Mouse (Mus musculus) neural tube, embryonic 14.5 days (tissue): ENCODE measurements around the gene Gpatch1. TPM values are rescaled to one million over a fixed set of nuclear protein-coding genes. Genes with fewer than 3 reads are reported as not detected.
A peak's percentile ranks its signal among the peaks of the same experiment; 100 is the strongest.
"Not testable (repeated sequence)": the region's sequence is repeated elsewhere in the genome, so short reads cannot be mapped to it uniquely, and the experiment has no call there.

Source experiments
- ATAC-seq: fragments of 200-750 bp; cut with Nextera tagmentation; 2 replicates; pipeline ENCODE4 v1.8.0; 2017; ENCODE audit warnings: low read depth, mild to moderate bottlenecking, moderate TSS enrichment, moderate library complexity
- H3K27ac ChIP-seq: fragments of 300-500 bp; sonication (generic); 2 replicates; pipeline ENCODE4 v1.5.1; 2014; ENCODE audit warnings: low read depth, mild to moderate bottlenecking, control low read depth, low read length, moderate library complexity, mixed read lengths
- H3K27me3 ChIP-seq: fragments of 300-500 bp; sonication (generic); 2 replicates; pipeline ENCODE4 v1.6.1; 2014; ENCODE audit warnings: low read length; ENCODE audit not compliant: control insufficient read depth, insufficient read depth
- H3K36me3 ChIP-seq: fragments of 300-500 bp; sonication (generic); 2 replicates; pipeline ENCODE4 v1.6.1; 2014; ENCODE audit warnings: low read length, mixed read lengths; ENCODE audit not compliant: control insufficient read depth, insufficient read depth
- H3K4me1 ChIP-seq: fragments of 300-500 bp; sonication (generic); 2 replicates; pipeline ENCODE4 v1.6.1; 2014; ENCODE audit warnings: low read length; ENCODE audit not compliant: control insufficient read depth, insufficient read depth
- H3K4me2 ChIP-seq: fragments of 300-500 bp; sonication (generic); 2 replicates; pipeline ENCODE4 v1.6.1; 2014; ENCODE audit warnings: mild to moderate bottlenecking, low read depth, low read length, control low read depth
- H3K4me3 ChIP-seq: fragments of 300-500 bp; sonication (generic); 2 replicates; pipeline ENCODE4 v1.5.1; 2014; ENCODE audit warnings: low read depth, low read length, control low read depth, mixed read lengths
- H3K9ac ChIP-seq: fragments of 300-500 bp; sonication (generic); replicated peaks from 2 replicates; pipeline ENCODE4 v1.6.1; 2014; ENCODE audit warnings: low read depth, mild to moderate bottlenecking, control low read depth, low read length, mixed read lengths
- H3K9me3 ChIP-seq: fragments of 300-500 bp; sonication (generic); 2 replicates; pipeline ENCODE4 v1.6.1; 2016; ENCODE audit warnings: low read length; ENCODE audit not compliant: control insufficient read depth
- WGBS: fragments of 180-500 bp; shearing (Covaris S2); extraction: QIAGEN DNeasy Blood & Tissue Kit; methylation state at CpG from one replicate; pipeline ENCODE4 v1.1.7; 2014; 5-methylcytosine and 5-hydroxymethylcytosine counted together
- polyA plus RNA-seq: library from polyadenylated mRNA; unstranded; fragments of >200 nt; fragmentation: Nextera tagmentation; extraction: Ambion mirVana; gene quantifications from 2 replicates; pipeline ENCODE4 v1.2.1, GENCODE M21; 2014

Gpatch1 gene
- polyA plus RNA-seq, 1 experiment from 2014 or later = 21.7 TPM

DNA sequence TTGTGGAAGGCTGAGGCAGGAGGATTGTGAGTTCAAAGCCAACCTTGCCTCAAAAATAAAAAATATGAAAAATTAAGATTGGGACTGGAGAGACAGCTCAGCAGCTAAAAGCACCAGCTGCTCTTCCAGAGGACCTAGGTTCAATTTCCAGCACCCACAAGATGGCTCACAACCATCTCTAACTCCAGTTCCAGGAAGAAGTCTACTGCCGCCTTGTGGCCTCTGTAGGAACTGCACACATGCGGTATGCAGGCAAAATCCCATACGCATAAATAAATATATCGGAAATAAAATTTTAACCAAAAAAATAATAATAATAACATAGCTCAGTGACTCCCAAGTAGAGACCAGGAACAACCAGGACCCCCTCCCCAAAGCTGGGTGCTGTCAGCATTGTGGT lies 51.6 kb downstream of the Gpatch1 start:
- no peak for ATAC-seq
- WGBS = 82% methylated on average over 4 of the region's 4 CpGs
- no peaks in the 10 kb centered on the region for H3K27me3 ChIP-seq
- no peak overlapping the region for H3K4me2 ChIP-seq
- no peaks in the 10 kb centered on the region for H3K36me3 ChIP-seq
- H3K27ac ChIP-seq = no peak overlapping the region
- H3K9ac ChIP-seq = no peak overlapping the region
- no peaks in the 10 kb centered on the region for H3K4me1 ChIP-seq
- H3K9me3 ChIP-seq = no peaks in the 10 kb centered on the region
- H3K4me3 ChIP-seq = no peak overlapping the region

DNA sequence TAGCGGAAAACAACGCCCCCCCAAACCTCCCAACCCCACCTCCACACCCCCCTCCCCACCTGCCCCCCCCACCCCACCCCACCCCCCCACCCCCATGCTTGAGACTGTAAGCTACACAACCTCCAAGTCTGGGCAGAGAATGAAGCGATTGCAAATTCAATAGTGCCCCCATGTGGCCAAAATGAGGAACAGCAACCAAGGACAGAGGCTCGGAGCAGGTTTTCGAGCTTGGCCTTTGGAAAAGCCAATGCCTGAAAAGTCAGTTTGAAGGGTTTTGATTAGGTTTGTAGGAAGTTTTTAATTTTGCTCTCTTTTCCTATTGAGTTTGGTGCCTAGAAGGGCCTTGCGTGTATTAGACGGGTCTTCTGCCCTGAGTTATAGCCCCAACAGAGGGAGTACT lies 53.5 kb downstream of the Gpatch1 start:
- 12% methylated on average over 7 of the region's 7 CpGs for WGBS
- ATAC-seq = no peak
- no peaks in the 10 kb centered on the region for H3K27me3 ChIP-seq
- no peak overlapping the region for H3K9ac ChIP-seq
- H3K4me1 ChIP-seq = no peaks in the 10 kb centered on the region
- H3K27ac ChIP-seq = no peak overlapping the region
- no peaks in the 10 kb centered on the region for H3K36me3 ChIP-seq
- no peak overlapping the region for H3K4me2 ChIP-seq
- no peaks in the 10 kb centered on the region for H3K9me3 ChIP-seq
- H3K4me3 ChIP-seq = no peak overlapping the region

DNA sequence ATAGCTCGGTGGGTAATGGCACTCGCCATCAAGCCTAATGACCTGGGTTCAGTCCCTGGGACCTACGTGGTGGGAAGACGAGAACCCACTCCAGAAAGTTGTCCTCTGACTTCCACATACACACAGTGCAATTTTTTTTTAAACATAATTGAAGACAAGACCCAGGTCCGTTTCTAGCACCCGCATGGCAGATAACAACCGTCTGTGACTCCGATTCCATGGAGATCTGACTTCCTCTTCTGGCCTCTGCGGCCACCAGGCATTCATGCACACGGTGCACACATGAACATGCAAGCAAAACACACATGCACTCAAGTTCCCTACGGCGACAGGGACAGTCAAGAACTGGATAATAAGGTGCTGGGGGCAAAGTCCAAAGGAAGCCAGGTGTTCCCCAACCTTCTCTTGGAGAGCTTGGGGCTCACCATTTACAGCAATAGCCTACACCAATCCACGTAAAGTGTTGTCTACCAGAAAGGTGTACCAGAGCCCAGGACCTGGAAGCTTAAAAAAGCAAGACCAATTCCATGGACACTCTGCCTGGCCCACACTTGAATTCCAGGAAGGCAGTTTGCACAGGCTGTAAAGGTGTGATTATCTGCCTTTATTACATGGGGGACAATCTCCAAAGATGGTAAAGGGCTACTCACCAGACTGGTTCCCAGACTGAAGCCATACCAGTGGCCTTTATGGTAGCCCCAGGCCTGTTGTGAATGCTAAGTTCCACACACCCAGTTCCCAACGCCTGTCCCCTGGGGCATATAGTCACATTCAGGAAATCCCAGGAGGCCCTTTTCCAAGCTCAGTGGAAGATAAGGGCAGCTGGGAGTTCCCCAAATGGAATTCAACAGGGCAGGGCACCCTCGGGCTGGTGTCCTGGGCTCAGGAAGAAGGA lies 54.4 kb downstream of the Gpatch1 start:
- Histone ChIP-seq H3K36me3 (no peaks in the 10 kb centered on the region), H3K9ac (no peak overlapping the region), H3K4me1 (no peaks in the 10 kb centered on the region), H3K27ac (no peak overlapping the region), H3K9me3 (no peaks in the 10 kb centered on the region), H3K27me3 (no peaks in the 10 kb centered on the region), H3K4me3 (no peak overlapping the region), H3K4me2 (no peak overlapping the region)
- WGBS = 84% methylated on average over 15 of the region's 15 CpGs
- no peak for ATAC-seq

- 88% methylated on average over 8 of the region's 8 CpGs for WGBS
- Histone ChIP-seq H3K9me3 (no peaks in the 10 kb centered on the region), H3K4me3 (no peak overlapping the region), H3K27ac (no peak overlapping the region), H3K4me2 (no peak overlapping the region), H3K36me3 (no peaks in the 10 kb centered on the region), H3K27me3 (no peaks in the 10 kb centered on the region), H3K4me1 (no peaks in the 10 kb centered on the region), H3K9ac (no peak overlapping the region)
- ATAC-seq = no peak
Observed at GRCm38 (mm10) chr7:35259384-35259783, 58.9 kb downstream of the Gpatch1 start.

- Histone ChIP-seq H3K9ac (no peak overlapping the region), H3K27me3 (no peaks in the 10 kb centered on the region), H3K4me2 (no peak overlapping the region), H3K27ac (no peak overlapping the region), H3K4me1 (no peaks in the 10 kb centered on the region), H3K9me3 (no peaks in the 10 kb centered on the region), H3K4me3 (no peak overlapping the region), H3K36me3 (no peaks in the 10 kb centered on the region)
- WGBS = 39% methylated on average over 7 of the region's 7 CpGs
- ATAC-seq = no peak
Observed at GRCm38 (mm10) chr7:35258294-35258693, 59.9 kb downstream of the Gpatch1 start.

DNA sequence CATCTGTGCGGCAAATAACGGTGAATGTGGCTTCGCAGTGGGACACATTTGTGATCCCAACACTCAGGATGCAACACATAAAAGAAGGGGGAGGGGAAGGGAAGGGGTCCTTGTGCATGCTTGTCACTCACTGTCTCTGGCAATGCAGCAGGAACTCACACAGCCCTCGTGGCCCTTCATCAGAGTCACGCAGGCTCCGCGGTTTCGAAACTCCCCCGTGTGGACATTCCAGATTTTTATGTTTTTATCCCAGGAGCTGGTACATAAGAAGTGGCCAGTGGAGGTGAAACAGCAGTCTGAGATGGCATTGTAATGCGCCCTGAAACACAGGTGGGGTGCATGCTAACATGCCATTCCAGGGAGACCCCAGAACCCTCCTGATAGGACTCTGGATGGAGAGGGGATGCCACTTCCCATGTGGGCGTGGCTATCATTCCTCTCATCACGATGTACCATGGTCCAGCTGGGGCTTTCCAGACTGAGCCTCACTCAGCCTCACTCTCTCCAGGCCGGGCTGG lies 66.1 kb downstream of the Gpatch1 start:
- H3K9ac ChIP-seq = no peak overlapping the region
- 0 out of 2 replicates have a peak overlapping the region, but pooled peaks have one; percentile 12 for H3K4me3 ChIP-seq
- H3K36me3 ChIP-seq = no peaks in the 10 kb centered on the region
- H3K9me3 ChIP-seq = no peaks in the 10 kb centered on the region
- peak overlapping the region; percentile 37 for H3K4me2 ChIP-seq
- WGBS = 9% methylated on average over 12 of the region's 13 CpGs
- H3K27me3 ChIP-seq = no peaks in the 10 kb centered on the region
- peak; percentile 83 for ATAC-seq
- no peak overlapping the region for H3K27ac ChIP-seq
- H3K4me1 ChIP-seq = no peaks in the 10 kb centered on the region

- not testable (repeated sequence) for H3K4me3 ChIP-seq, H3K27ac ChIP-seq, H3K9me3 ChIP-seq, H3K36me3 ChIP-seq, H3K4me2 ChIP-seq, H3K27me3 ChIP-seq, ATAC-seq, H3K9ac ChIP-seq, H3K4me1 ChIP-seq
- 88% methylated on average over 2 of the region's 3 CpGs for WGBS
Observed at GRCm38 (mm10) chr7:35237935-35238334, 80.3 kb downstream of the Gpatch1 start.

DNA sequence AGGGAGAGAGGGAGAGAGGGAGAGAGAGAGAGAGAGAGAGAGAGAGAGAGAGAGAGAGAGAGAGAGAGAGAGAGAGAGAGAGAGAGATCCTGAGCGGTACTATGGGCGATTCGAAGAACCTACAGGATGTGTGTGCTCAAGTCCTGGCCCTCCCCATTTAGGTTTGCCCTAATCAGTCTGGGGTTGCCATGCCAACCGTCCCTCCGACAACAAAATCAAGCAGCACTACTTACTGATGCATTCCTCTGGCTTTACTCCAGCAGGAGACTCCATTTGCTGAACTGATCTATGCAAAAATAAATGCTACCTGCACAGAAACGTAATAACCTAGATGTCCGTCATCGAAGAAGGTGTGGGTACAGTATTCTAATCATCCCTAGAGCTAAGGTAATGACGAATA lies 82.9 kb downstream of the Gpatch1 start:
- 17% methylated on average over 9 of the region's 9 CpGs for WGBS
- Histone ChIP-seq H3K4me1 (peaks cover 9% of the 10 kb centered on the region; the same call in 1 of the 2 replicates), H3K36me3 (no peaks in the 10 kb centered on the region), H3K4me2 (peak overlapping the region; percentile 60), H3K4me3 (peak overlapping the region; percentile 34), H3K9ac (peak overlapping the region; percentile 41), H3K27ac (peak overlapping the region; percentile 71), H3K9me3 (no peaks in the 10 kb centered on the region), H3K27me3 (no peaks in the 10 kb centered on the region)
- peak; percentile 78 for ATAC-seq
